Mouse (Mus musculus) midbrain, embryonic 16.5 days (tissue): ENCODE data around the gene Iqschfp. TPM values are rescaled to one million over a fixed set of nuclear protein-coding genes. Genes with fewer than 3 reads are reported as not detected.

ENCODE experiments used
- ATAC-seq: fragments of 200-750 bp; cut with Nextera tagmentation; 2 replicates; pipeline ENCODE4 v1.8.0; 2017; ENCODE audit warnings: moderate TSS enrichment
- H3K27ac ChIP-seq: fragments of 300-500 bp; sonication (generic); 2 replicates; pipeline ENCODE4 v1.5.1; 2014; ENCODE audit warnings: mild to moderate bottlenecking, low read length, mixed read lengths
- H3K27me3 ChIP-seq: fragments of 300-500 bp; sonication (generic); 2 replicates; pipeline ENCODE4 v1.6.1; 2014; ENCODE audit warnings: low read depth, low read length, mixed read lengths; ENCODE audit not compliant: control insufficient read depth, insufficient read depth
- H3K36me3 ChIP-seq: fragments of 300-500 bp; sonication (generic); 2 replicates; pipeline ENCODE4 v1.6.1; 2014; ENCODE audit warnings: mild to moderate bottlenecking, low read length, moderate library complexity, mixed read lengths; ENCODE audit not compliant: control insufficient read depth, insufficient read depth
- H3K4me1 ChIP-seq: fragments of 300-500 bp; sonication (generic); 2 replicates; pipeline ENCODE4 v1.6.1; 2014; ENCODE audit warnings: mild to moderate bottlenecking, low read length, mixed read lengths; ENCODE audit not compliant: control insufficient read depth, insufficient read depth
- H3K4me2 ChIP-seq: fragments of 300-500 bp; sonication (generic); 2 replicates; pipeline ENCODE4 v1.6.1; 2014; ENCODE audit warnings: mild to moderate bottlenecking, low read length, mixed read lengths
- H3K4me3 ChIP-seq: fragments of 300-500 bp; sonication (generic); 2 replicates; pipeline ENCODE4 v1.5.1; 2014; ENCODE audit warnings: low read depth, mild to moderate bottlenecking, low read length, moderate library complexity, mixed read lengths
- H3K9ac ChIP-seq: fragments of 300-500 bp; sonication (generic); 2 replicates; pipeline ENCODE4 v1.6.1; 2014; ENCODE audit warnings: low read depth, low read length, mixed read lengths
- H3K9me3 ChIP-seq: fragments of 300-500 bp; sonication (generic); replicated peaks from 2 replicates; pipeline ENCODE4 v1.6.1; 2014; ENCODE audit warnings: mild to moderate bottlenecking, low read length, mixed read lengths; ENCODE audit not compliant: control insufficient read depth, poor library complexity, severe bottlenecking
- WGBS: fragments of 180-500 bp; shearing (Covaris S2); extraction: QIAGEN DNeasy Blood & Tissue Kit; methylation state at CpG from one replicate; pipeline ENCODE4 v1.1.7; 2014; 5-methylcytosine and 5-hydroxymethylcytosine counted together
- polyA plus RNA-seq: library from polyadenylated mRNA; unstranded; fragments of >200 nt; fragmentation: Nextera tagmentation; extraction: Ambion mirVana; gene quantifications from 2 replicates; pipeline ENCODE4 v1.2.1, GENCODE M21; 2015

Iqschfp gene
- polyA plus RNA-seq, 1 experiment from 2014 or later = 6.7 TPM

DNA sequence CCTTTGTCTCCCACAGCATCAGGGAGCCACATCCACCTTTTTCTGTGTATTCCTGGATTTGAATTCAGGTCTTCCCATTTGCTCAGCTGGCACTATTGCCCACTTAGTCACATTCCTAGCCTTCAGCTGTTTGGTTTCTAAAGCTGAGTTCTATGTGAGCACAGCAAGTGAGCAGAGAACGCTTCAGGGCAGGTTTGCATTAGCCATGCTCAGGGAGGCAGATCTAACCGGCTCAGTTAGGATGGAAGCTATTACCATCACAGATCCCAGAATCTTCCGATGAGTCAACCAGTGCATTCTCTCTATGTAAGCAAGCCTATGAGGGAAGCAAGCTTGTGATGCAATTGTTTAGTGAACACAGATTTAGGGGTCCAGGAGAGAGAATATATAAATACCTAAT lies 493.5 kb downstream of the Iqschfp start:
- ATAC-seq = no peak
- no peak overlapping the region for H3K27ac ChIP-seq

GRCm38 (mm10) chr3:68388023-68388422 lies 496.0 kb downstream of the Iqschfp start:
- Histone ChIP-seq H3K27me3 (no peaks in the 10 kb centered on the region), H3K9ac (no peak overlapping the region), H3K9me3 (no peaks in the 10 kb centered on the region), H3K4me2 (no peak overlapping the region), H3K4me3 (no peak overlapping the region), H3K27ac (no peak overlapping the region), H3K36me3 (no peaks in the 10 kb centered on the region), H3K4me1 (no peaks in the 10 kb centered on the region)
- 96% methylated on average over 3 of the region's 3 CpGs for WGBS
- ATAC-seq = no peak

More for the DNA sequence above, 493.5 kb downstream of the Iqschfp start:
- Histone ChIP-seq H3K4me2 (no peak overlapping the region), H3K9me3 (no peaks in the 10 kb centered on the region), H3K27me3 (no peaks in the 10 kb centered on the region), H3K36me3 (no peaks in the 10 kb centered on the region), H3K9ac (no peak overlapping the region), H3K4me3 (no peak overlapping the region), H3K4me1 (no peaks in the 10 kb centered on the region)
- WGBS = 82% methylated on average over 3 of the region's 3 CpGs

DNA sequence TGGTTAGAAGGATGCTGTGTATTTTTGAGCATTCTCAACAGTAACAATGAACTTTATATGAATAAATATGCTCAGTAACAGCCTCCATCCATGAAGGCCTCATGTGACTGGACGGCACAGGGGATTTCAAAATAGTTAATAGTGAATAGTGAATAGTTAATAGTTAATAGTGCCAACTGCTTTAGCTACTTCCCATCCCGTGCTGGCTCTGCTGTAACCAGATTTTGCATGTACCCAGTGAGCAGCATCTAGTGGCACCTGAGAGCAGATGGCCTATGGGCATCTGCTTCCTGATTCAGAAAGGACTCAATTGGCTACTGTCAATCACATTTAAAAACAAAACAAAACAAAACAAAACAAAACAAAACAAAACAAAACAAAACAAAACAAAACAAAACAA lies 501.5 kb downstream of the Iqschfp start:
- Histone ChIP-seq H3K27ac (no peak overlapping the region), H3K36me3 (no peaks in the 10 kb centered on the region), H3K4me1 (no peaks in the 10 kb centered on the region), H3K9me3 (no peaks in the 10 kb centered on the region), H3K9ac (no peak overlapping the region), H3K27me3 (no peaks in the 10 kb centered on the region), H3K4me2 (no peak overlapping the region), H3K4me3 (no peak overlapping the region)
- WGBS = 76% methylated on average over 2 of the region's 2 CpGs
- ATAC-seq = no peak

GRCm38 (mm10) chr3:68398691-68399090 lies 506.7 kb downstream of the Iqschfp start:
- H3K4me3 ChIP-seq = no peak overlapping the region
- no peaks in the 10 kb centered on the region for H3K9me3 ChIP-seq
- no peaks in the 10 kb centered on the region for H3K36me3 ChIP-seq
- no peak overlapping the region for H3K4me2 ChIP-seq
- peaks cover 6% of the 10 kb centered on the region for H3K4me1 ChIP-seq
- H3K27me3 ChIP-seq = no peaks in the 10 kb centered on the region
- H3K9ac ChIP-seq = no peak overlapping the region
- no peak overlapping the region for H3K27ac ChIP-seq
- WGBS = 88% methylated on average over 3 of the region's 3 CpGs
- no peak for ATAC-seq

GRCm38 (mm10) chr3:68400121-68400520 lies 508.1 kb downstream of the Iqschfp start:
- no peaks in the 10 kb centered on the region for H3K9me3 ChIP-seq
- no peak overlapping the region for H3K9ac ChIP-seq
- H3K4me1 ChIP-seq = peaks cover 11% of the 10 kb centered on the region
- no peak for ATAC-seq
- no peak overlapping the region for H3K4me3 ChIP-seq
- no peak overlapping the region for H3K4me2 ChIP-seq
- H3K27me3 ChIP-seq = no peaks in the 10 kb centered on the region
- 59% methylated on average over 7 of the region's 7 CpGs for WGBS
- no peak overlapping the region for H3K27ac ChIP-seq
- H3K36me3 ChIP-seq = no peaks in the 10 kb centered on the region

DNA sequence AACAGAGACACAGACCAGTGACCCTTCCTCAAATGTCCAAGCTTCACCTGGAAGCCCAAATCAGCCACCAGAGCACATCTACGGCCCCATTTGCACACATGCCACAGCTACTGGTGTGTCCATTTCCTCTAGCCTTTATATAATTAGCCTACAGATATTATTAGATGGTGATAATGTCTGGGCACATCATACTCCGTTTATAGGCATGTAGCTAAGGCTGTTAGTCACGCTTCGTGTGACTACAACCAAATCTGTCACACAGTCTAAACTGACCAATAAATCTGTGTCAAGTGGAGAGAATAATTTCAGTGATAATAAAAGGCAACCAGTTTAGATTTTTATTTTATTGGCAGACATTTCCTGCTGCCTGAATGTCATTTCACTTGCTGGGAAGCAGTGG lies 511.3 kb downstream of the Iqschfp start:
- Histone ChIP-seq H3K4me3 (no peak overlapping the region), H3K36me3 (no peaks in the 10 kb centered on the region), H3K27me3 (no peaks in the 10 kb centered on the region), H3K9me3 (no peaks in the 10 kb centered on the region), H3K27ac (peak overlapping the region; percentile 65; the same call in 1 of the 2 replicates), H3K9ac (no peak overlapping the region), H3K4me2 (no peak overlapping the region), H3K4me1 (peaks cover 26% of the 10 kb centered on the region)
- ATAC-seq = peak; percentile 8; the same call in 1 of the 2 replicates
- 61% methylated on average over 4 of the region's 4 CpGs for WGBS

GRCm38 (mm10) chr3:68403783-68404217 lies 511.8 kb downstream of the Iqschfp start:
- ATAC-seq = peak; percentile 71
- Histone ChIP-seq H3K9me3 (no peaks in the 10 kb centered on the region), H3K27me3 (no peaks in the 10 kb centered on the region), H3K9ac (no peak overlapping the region), H3K4me3 (no peak overlapping the region), H3K4me2 (no peak overlapping the region), H3K36me3 (no peaks in the 10 kb centered on the region), H3K4me1 (peaks cover 27% of the 10 kb centered on the region), H3K27ac (peak overlapping the region; percentile 65; the same call in 1 of the 2 replicates)
- WGBS = 48% methylated on average over 2 of the region's 2 CpGs

DNA sequence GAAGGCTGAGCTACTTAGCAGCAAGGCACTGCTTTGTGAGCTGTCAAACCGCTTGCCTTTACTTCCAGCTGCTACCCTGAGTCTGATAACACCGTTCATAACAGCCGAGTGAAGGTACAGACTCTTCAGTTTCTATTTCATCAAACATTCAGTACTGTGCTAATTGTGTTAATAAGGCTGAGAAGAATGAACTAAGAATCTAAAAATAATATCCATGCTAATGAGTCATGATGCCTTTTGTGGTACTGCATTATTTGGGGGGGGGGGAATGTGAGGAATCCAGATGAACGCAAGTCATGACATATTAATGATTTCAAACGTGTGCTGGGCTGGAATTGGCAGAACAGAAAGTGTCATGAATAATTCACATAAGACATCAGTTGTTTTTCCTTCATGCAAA lies 513.7 kb downstream of the Iqschfp start:
- H3K4me2 ChIP-seq = no peak overlapping the region
- ATAC-seq = no peak
- H3K4me1 ChIP-seq = peaks cover 27% of the 10 kb centered on the region
- no peaks in the 10 kb centered on the region for H3K36me3 ChIP-seq
- no peaks in the 10 kb centered on the region for H3K27me3 ChIP-seq
- H3K9me3 ChIP-seq = no peaks in the 10 kb centered on the region
- H3K4me3 ChIP-seq = no peak overlapping the region
- no peak overlapping the region for H3K9ac ChIP-seq
- no peak overlapping the region for H3K27ac ChIP-seq
- WGBS = 39% methylated on average over 5 of the region's 5 CpGs

GRCm38 (mm10) chr3:68412262-68412661 lies 520.2 kb downstream of the Iqschfp start:
- H3K9me3 ChIP-seq = no peaks in the 10 kb centered on the region
- no peak for ATAC-seq
- WGBS = 85% methylated on average over 3 of the region's 3 CpGs

More at GRCm38 (mm10) chr3:68412262-68412661, 520.2 kb downstream of the Iqschfp start:
- Histone ChIP-seq H3K36me3 (no peaks in the 10 kb centered on the region), H3K27ac (no peak overlapping the region), H3K4me1 (peaks cover 6% of the 10 kb centered on the region; the same call in 1 of the 2 replicates), H3K27me3 (no peaks in the 10 kb centered on the region), H3K4me2 (no peak overlapping the region), H3K4me3 (no peak overlapping the region), H3K9ac (no peak overlapping the region)
